Mouse (Mus musculus): ENCODE results near the gene Islr. TPM values are rescaled to one million over a fixed set of nuclear protein-coding genes. Genes with fewer than 3 reads are reported as not detected.

The Islr gene
- total and polyA plus RNA-seq, 3 experiments, result not detected

GRCm38 (mm10) chr9:58225915-58226913 lies 22.1 kb upstream of the Islr start:
- Histone ChIP-seq H3K9me3 (replicated peaks; ENCODE audit: insufficient read depth, low read length) (no peaks in the 10 kb centered on the region), H3K79me2 (ENCODE audit: control insufficient read depth, insufficient read depth, low read length, poor library complexity) (no peaks in the 10 kb centered on the region), H3K4me3 (ENCODE audit: control insufficient read depth in 1 of 2, insufficient read depth in 1 of 2, low read depth in 2 of 2, low read length in 2 of 2) (no peak overlapping the region), H3K4me1 (ENCODE audit: control insufficient read depth in 1 of 2, insufficient read depth in 2 of 2, low read length in 2 of 2) (peaks cover 0 to 23% of the 10 kb centered on the region in 2 experiments; a peak in 2 of 4 replicates), H3K27ac (ENCODE audit: control insufficient read depth, low read depth, low read length) (peak overlapping the region; percentile 40), H3K36me3 (ENCODE audit: control insufficient read depth in 1 of 2, insufficient read depth in 2 of 2, low read length in 2 of 2) (peaks cover 18% of the 10 kb centered on the region in 2 experiments), H3K27me3 (ENCODE audit: control insufficient read depth in 1 of 2, insufficient read depth in 2 of 2, low read length in 2 of 2) (no peaks in the 10 kb centered on the region), H3K9ac (ENCODE audit: control insufficient read depth, low read depth, low read length, poor library complexity, severe bottlenecking) (no peak overlapping the region)
- peak; percentile 76 to 90 (median 80) for TF ChIP-seq CTCF (IDR thresholded peaks at IDR 0.05 in 2 of 3, conservative IDR thresholded peaks at IDR 0.05 in 1 of 3; ENCODE audit: control insufficient read depth in 1 of 3, insufficient read depth in 1 of 3, low read depth in 2 of 3, low read length in 3 of 3, poor library complexity in 1 of 3, severe bottlenecking in 1 of 3)
- no peak for TF ChIP-seq POLR2AphosphoS5 (IDR thresholded peaks at IDR 0.05; ENCODE audit: borderline replicate concordance, low read depth, low read length)
- TF ChIP-seq EP300 (IDR thresholded peaks at IDR 0.05; ENCODE audit: low read depth in 1 of 2, low read length in 2 of 2), result 0 out of 4 replicates have a peak, but pooled peaks of 1 of the 2 experiments have one; percentile 16
- TF ChIP-seq ETS1 (IDR thresholded peaks at IDR 0.05; ENCODE audit: low read depth, low read length), result no peak
- no peak for TF ChIP-seq ZKSCAN1 (IDR thresholded peaks at IDR 0.05; ENCODE audit: low read depth, low read length)
- TF ChIP-seq RCOR1 (IDR thresholded peaks at IDR 0.05; ENCODE audit: low read depth, low read length), result peak; percentile 55
- TF ChIP-seq MXI1 (IDR thresholded peaks at IDR 0.05; ENCODE audit: low read depth, low read length), result peak; percentile 30; the same call in 1 of the 2 replicates
- no peak for TF ChIP-seq MYB (IDR thresholded peaks at IDR 0.05; ENCODE audit: low read depth, low read length)
- TF ChIP-seq NRF1 (IDR thresholded peaks at IDR 0.05; ENCODE audit: insufficient read depth, low read depth, low read length, poor library complexity, severe bottlenecking), result no peak
- no peak for TF ChIP-seq E2F4 (IDR thresholded peaks at IDR 0.05; ENCODE audit: borderline replicate concordance, low read depth, low read length)
- no peak for TF ChIP-seq ZNF384 (IDR thresholded peaks at IDR 0.05; ENCODE audit: low read depth, low read length)
- TF ChIP-seq ZC3H11A (IDR thresholded peaks at IDR 0.05; ENCODE audit: low read depth, low read length), result peak; percentile 33; the same call in 1 of the 2 replicates
- no peak for TF ChIP-seq MAFK (IDR thresholded peaks at IDR 0.05; ENCODE audit: borderline replicate concordance, low read depth, low read length)
- 0 out of 2 replicates have a peak, but pooled peaks have one; percentile 17 for TF ChIP-seq TBP (IDR thresholded peaks at IDR 0.05; ENCODE audit: low read depth, low read length)
- no peak for TF ChIP-seq BHLHE40 (IDR thresholded peaks at IDR 0.05; ENCODE audit: borderline replicate concordance, low read depth, low read length)
- peak; percentile 70 for TF ChIP-seq SMC3 (IDR thresholded peaks at IDR 0.05; ENCODE audit: low read depth, low read length)
- no peak for TF ChIP-seq ZMIZ1 (IDR thresholded peaks at IDR 0.05; ENCODE audit: low read depth, low read length)
- no peak for TF ChIP-seq MAX (IDR thresholded peaks at IDR 0.05; ENCODE audit: low read length)
- peak; percentile 52 for TF ChIP-seq RAD21 (IDR thresholded peaks at IDR 0.05; ENCODE audit: low read depth, low read length)
- TF ChIP-seq MAZ (IDR thresholded peaks at IDR 0.05; ENCODE audit: low read depth, low read length), result peak; percentile 50; the same call in 1 of the 2 replicates
- no peak for TF ChIP-seq USF1 (IDR thresholded peaks at IDR 0.05; ENCODE audit: low read depth, low read length)
- TF ChIP-seq KAT2A (conservative IDR thresholded peaks at IDR 0.05; ENCODE audit: low read depth, low read length), result no peak
- no peak for TF ChIP-seq JUND (IDR thresholded peaks at IDR 0.05; ENCODE audit: low read depth, low read length)
- TF ChIP-seq TAL1 (IDR thresholded peaks at IDR 0.05; ENCODE audit: low read length), result peak; percentile 14; the same call in 1 of the 2 replicates
- no peak for TF ChIP-seq CHD1 (IDR thresholded peaks at IDR 0.05; ENCODE audit: low read depth, low read length)
- peak; percentile 33; the same call in 1 of the 2 replicates for TF ChIP-seq TCF12 (IDR thresholded peaks at IDR 0.05; ENCODE audit: low read depth, low read length)
- no peak for TF ChIP-seq USF2 (IDR thresholded peaks at IDR 0.05; ENCODE audit: borderline replicate concordance in 1 of 2, insufficient read depth in 1 of 2, low read depth in 1 of 2, low read length in 2 of 2)
- TF ChIP-seq MEF2A (IDR thresholded peaks at IDR 0.05; ENCODE audit: extremely low read depth, insufficient replicate concordance, low read depth, low read length, poor library complexity, severe bottlenecking), result no peak
- 0 out of 2 replicates have a peak, but pooled peaks have one; percentile 15 for TF ChIP-seq GATA1 (IDR thresholded peaks at IDR 0.05; ENCODE audit: low read depth, low read length)
- TF ChIP-seq HCFC1 (IDR thresholded peaks at IDR 0.05; ENCODE audit: low read depth, low read length), result no peak
- no peak for TF ChIP-seq CHD2 (IDR thresholded peaks at IDR 0.05; ENCODE audit: low read length)
- TF ChIP-seq SIN3A (IDR thresholded peaks at IDR 0.05; ENCODE audit: low read length), result no peak
- 0 out of 4 replicates have a peak, but pooled peaks of 1 of the 2 experiments have one; percentile 14 for TF ChIP-seq POLR2A (IDR thresholded peaks at IDR 0.05; ENCODE audit: control insufficient read depth in 1 of 2, insufficient read depth in 1 of 2, low read depth in 1 of 2, low read length in 2 of 2, poor library complexity in 1 of 2)
- DNase-seq (ENCODE audit: low read depth, low spot score), result peak; percentile 86

All from MEL (cell line).